Mouse (Mus musculus) C2C12 (cell line): ENCODE data around the gene Prdm10. TPM values are rescaled to one million over a fixed set of nuclear protein-coding genes. Genes with fewer than 3 reads are reported as not detected.

Experiments used
- H3K27me3 ChIP-seq: one replicate; pipeline ENCODE4 v1.6.1; 2011; ENCODE audit not compliant: control insufficient read depth, insufficient read depth, insufficient read length
- H3K36me3 ChIP-seq: one replicate; pipeline ENCODE4 v1.6.1; 2011; ENCODE audit not compliant: control insufficient read depth, insufficient read depth
- H3K4me3 ChIP-seq: one replicate; pipeline ENCODE4 v1.5.1; 2011; ENCODE audit warnings: mild to moderate bottlenecking, control low read depth; ENCODE audit not compliant: poor library complexity, insufficient read depth, severe bottlenecking
- H3K79me2 ChIP-seq: one replicate; pipeline ENCODE4 v1.6.1; 2011; ENCODE audit not compliant: control insufficient read depth, insufficient read depth
- H3K79me3 ChIP-seq: one replicate; pipeline ENCODE4 v1.6.1; 2011; ENCODE audit warnings: low read depth, control low read depth
- H3ac ChIP-seq: one replicate; pipeline ENCODE3; 2011; ENCODE audit warnings: low read depth; ENCODE audit not compliant: control insufficient read depth, insufficient read length
- CEBPB ChIP-seq: IDR thresholded peaks from one replicate; pipeline ENCODE4 v1.6.1; 2011; ENCODE audit warnings: low read depth, mild to moderate bottlenecking, control low read depth, moderate library complexity
- CTCF ChIP-seq: IDR thresholded peaks from one replicate; pipeline ENCODE4 v1.5.1; 2011; ENCODE audit not compliant: control insufficient read depth, insufficient read depth, insufficient read length
- FOSL1 ChIP-seq: IDR thresholded peaks from one replicate; pipeline ENCODE4 v1.8.0; 2011; ENCODE audit warnings: mild to moderate bottlenecking, low read length; ENCODE audit not compliant: poor library complexity, insufficient read depth, severe bottlenecking
- MAX ChIP-seq: IDR thresholded peaks from one replicate; pipeline ENCODE4 v1.6.1; 2011; ENCODE audit warnings: mild to moderate bottlenecking, control low read depth
- MYOD1 ChIP-seq: IDR thresholded peaks from one replicate; pipeline ENCODE4 v1.6.1; 2011; ENCODE audit warnings: low read depth; ENCODE audit not compliant: control insufficient read depth, insufficient read length
- MYOG ChIP-seq: IDR thresholded peaks from one replicate; pipeline ENCODE4 v1.6.1; 2011; ENCODE audit not compliant: control insufficient read depth, insufficient read length; ENCODE audit errors: extremely low read depth
- USF1 ChIP-seq: IDR thresholded peaks from one replicate; pipeline ENCODE4 v1.6.1; 2011; ENCODE audit warnings: low read depth, mild to moderate bottlenecking, control low read depth, moderate library complexity
- polyA plus RNA-seq: library from polyadenylated mRNA; unstranded; fragments of >200 nt; fragmentation: generic; extraction: Trizol; gene quantifications from one replicate; pipeline ENCODE4 v1.2.1, GENCODE M21; 2012; ENCODE audit warnings: missing spikeins

Gene Prdm10
- polyA plus RNA-seq, 1 experiment, result 2.5 TPM

DNA sequence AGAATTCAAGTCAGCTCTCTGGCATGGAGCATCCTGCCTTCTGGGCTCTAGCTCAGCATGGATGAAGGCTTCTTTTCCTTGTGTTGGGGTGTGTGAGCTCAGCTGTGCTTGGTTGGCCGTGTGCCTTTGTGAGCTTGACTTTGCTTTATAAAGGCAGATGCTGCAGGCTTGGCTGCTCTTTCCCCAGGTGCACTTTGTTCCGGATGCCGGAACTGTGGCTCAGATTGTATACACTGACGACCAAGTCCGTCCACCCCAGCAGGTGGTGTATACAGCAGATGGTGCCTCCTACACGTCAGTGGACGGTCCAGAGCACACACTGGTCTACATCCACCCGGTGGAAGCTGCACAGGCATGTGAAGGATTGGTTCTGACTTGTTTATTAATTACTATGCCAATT lies 35.6 kb downstream of the Prdm10 start:
- Histone ChIP-seq H3K79me2 (no peaks in the 10 kb centered on the region), H3K36me3 (no peaks in the 10 kb centered on the region), H3K79me3 (no peaks in the 10 kb centered on the region), H3ac (no peak overlapping the region), H3K4me3 (no peak overlapping the region), H3K27me3 (no peaks in the 10 kb centered on the region)
- TF ChIP-seq CEBPB (no peak), USF1 (no peak)

DNA sequence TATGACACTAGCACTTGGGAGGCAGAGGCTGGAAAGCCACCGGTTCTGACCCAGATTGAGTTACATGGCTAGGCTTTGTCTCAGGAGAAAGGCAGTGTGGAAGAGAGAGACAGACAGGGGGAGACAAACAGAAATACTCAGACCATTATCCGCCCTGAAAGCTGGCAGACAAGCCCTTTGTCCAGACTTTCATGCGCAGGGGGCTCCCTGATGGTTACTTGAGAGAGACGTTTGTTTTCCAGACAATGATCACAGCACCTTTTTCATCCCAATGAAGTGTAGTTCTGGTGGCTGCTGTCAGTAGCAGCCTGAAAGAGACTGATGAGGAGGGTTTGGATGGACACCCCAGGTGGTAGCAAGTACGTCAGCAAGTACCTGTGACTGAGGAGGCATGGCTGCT lies 38.6 kb downstream of the Prdm10 start:
- H3ac ChIP-seq, result no peak overlapping the region
- no peaks in the 10 kb centered on the region for H3K79me3 ChIP-seq
- TF ChIP-seq CEBPB, result no peak
- no peak for TF ChIP-seq FOSL1
- no peak for TF ChIP-seq MYOD1
- no peak for TF ChIP-seq MAX
- no peak for TF ChIP-seq USF1
- TF ChIP-seq CTCF, result no peak
- TF ChIP-seq MYOG, result no peak
- no peaks in the 10 kb centered on the region for H3K79me2 ChIP-seq
- H3K27me3 ChIP-seq, result no peaks in the 10 kb centered on the region
- no peak overlapping the region for H3K4me3 ChIP-seq
- no peaks in the 10 kb centered on the region for H3K36me3 ChIP-seq

DNA sequence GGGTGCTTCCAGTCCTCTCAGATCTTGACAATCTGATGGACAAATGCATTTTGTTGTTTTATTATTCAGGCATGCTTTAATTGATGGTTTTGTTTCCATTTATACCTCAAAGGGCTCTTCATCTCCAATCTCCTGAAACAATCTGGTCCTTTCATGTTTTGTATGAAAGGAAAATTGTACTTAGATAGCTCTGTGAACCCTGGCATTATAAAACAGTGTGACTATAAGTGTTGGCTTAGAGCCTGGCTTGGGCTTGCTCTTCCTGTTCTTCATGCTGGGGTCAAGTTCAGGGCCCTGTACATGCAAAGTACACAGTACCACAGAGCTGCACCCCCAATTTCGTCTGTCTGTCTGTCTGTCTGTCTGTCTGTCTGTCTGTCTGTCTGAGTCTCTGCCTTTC lies 40.4 kb downstream of the Prdm10 start:
- Histone ChIP-seq H3K36me3 (no peaks in the 10 kb centered on the region), H3K4me3 (no peak overlapping the region), H3ac (no peak overlapping the region), H3K79me3 (no peaks in the 10 kb centered on the region), H3K79me2 (no peaks in the 10 kb centered on the region), H3K27me3 (no peaks in the 10 kb centered on the region)
- no peak for TF ChIP-seq MYOG
- TF ChIP-seq FOSL1, result no peak
- TF ChIP-seq MYOD1, result no peak
- TF ChIP-seq CTCF, result no peak
- no peak for TF ChIP-seq USF1
- TF ChIP-seq MAX, result no peak
- TF ChIP-seq CEBPB, result no peak

DNA sequence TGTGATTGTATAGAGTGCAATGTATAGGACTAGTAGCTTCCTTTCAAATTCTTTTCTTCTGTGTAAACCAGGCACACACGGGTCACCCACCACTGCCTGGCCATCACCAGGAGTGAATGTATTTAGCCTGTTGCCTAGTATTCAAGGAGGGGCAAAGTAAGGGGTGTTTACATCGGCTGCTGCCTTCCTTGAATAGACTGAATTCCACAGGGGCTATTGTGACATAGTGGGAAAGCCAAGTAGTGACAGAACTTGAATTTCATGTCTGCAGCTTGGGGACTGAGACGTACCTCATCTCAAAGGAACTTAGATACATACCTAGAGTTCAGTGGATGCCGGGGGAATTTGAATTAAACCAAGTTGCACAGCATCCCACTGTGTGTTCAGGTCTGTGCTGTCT lies 41.2 kb downstream of the Prdm10 start:
- no peaks in the 10 kb centered on the region for H3K27me3 ChIP-seq
- no peak overlapping the region for H3ac ChIP-seq
- TF ChIP-seq MAX (no peak), CEBPB (no peak), USF1 (no peak), MYOG (no peak), CTCF (no peak), FOSL1 (no peak), MYOD1 (no peak)
- H3K79me3 ChIP-seq, result no peaks in the 10 kb centered on the region
- H3K36me3 ChIP-seq, result no peaks in the 10 kb centered on the region
- H3K4me3 ChIP-seq, result no peak overlapping the region
- no peaks in the 10 kb centered on the region for H3K79me2 ChIP-seq

DNA sequence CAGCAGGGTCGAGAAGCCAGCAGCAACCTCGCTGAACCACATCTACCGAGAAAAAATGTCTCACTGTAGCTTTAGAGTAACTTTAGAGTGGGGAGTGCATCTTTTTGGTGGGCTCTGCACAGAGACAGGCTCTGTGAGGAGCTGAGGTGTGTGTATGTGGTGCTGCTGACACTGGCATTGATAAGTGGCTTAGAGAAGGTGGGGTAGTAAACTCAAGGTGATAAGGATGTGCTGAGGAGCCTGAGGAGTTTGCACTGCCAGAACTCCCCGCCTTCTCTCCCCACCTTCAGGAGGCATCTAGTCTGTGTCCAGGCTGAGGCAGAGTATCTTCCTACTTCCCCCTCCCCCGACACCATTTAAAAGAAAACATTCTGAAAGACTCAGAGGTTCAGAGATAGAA lies 41.8 kb downstream of the Prdm10 start:
- Histone ChIP-seq H3K36me3 (no peaks in the 10 kb centered on the region), H3ac (no peak overlapping the region), H3K79me2 (no peaks in the 10 kb centered on the region), H3K79me3 (no peaks in the 10 kb centered on the region), H3K4me3 (no peak overlapping the region), H3K27me3 (no peaks in the 10 kb centered on the region)
- TF ChIP-seq CEBPB (no peak), CTCF (no peak), MAX (no peak), MYOG (no peak), FOSL1 (no peak), MYOD1 (no peak), USF1 (no peak)

DNA sequence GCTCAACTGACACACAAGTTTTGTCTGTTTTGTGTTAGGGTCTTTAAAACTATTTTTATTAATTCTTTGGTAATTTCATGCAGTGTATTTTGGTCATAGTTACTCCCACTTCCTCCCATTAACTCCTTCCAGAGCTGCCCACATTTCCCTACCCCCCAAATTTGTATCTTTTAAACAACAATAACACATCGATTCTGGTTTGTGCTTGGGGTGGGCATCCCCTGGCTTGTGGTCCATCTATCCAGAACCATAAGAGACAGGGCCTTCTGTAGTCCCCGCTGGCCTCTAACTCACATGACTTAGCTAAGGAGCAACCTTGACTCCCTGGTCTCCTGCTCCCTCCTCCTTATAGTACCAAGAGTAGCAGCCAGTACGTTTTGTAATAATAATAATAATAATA lies 50.5 kb downstream of the Prdm10 start:
- Histone ChIP-seq H3K4me3 (no peak overlapping the region), H3ac (no peak overlapping the region), H3K27me3 (no peaks in the 10 kb centered on the region), H3K79me2 (no peaks in the 10 kb centered on the region), H3K36me3 (no peaks in the 10 kb centered on the region), H3K79me3 (no peaks in the 10 kb centered on the region)
- TF ChIP-seq CTCF (no peak), USF1 (no peak), MAX (no peak), MYOG (no peak), CEBPB (no peak), FOSL1 (no peak), MYOD1 (no peak)
